Mouse (Mus musculus) olfactory bulb, adult 2 months (tissue): ENCODE results near the gene Ubxn4.

Source experiments
- CTCF ChIP-seq: fragments of 200-500 bp; IDR thresholded peaks from 2 replicates; pipeline ENCODE4 v1.5.1; 2012; ENCODE audit warnings: low read depth, mild to moderate bottlenecking, low read length, moderate library complexity; ENCODE audit not compliant: insufficient read depth
- POLR2A ChIP-seq: fragments of 200-500 bp; IDR thresholded peaks from 2 replicates; pipeline ENCODE4 v1.6.1; 2012; ENCODE audit warnings: mild to moderate bottlenecking, low read depth, low read length, moderate library complexity; ENCODE audit not compliant: insufficient read depth

GRCm38 (mm10) chr1:128290295-128290694 is 46.5 kb downstream of the Ubxn4 start:
- TF ChIP-seq CTCF: no peak
- TF ChIP-seq POLR2A: no peak
